Mouse (Mus musculus): Measurements from ENCODE around the gene Aldh3b3.

DNA sequence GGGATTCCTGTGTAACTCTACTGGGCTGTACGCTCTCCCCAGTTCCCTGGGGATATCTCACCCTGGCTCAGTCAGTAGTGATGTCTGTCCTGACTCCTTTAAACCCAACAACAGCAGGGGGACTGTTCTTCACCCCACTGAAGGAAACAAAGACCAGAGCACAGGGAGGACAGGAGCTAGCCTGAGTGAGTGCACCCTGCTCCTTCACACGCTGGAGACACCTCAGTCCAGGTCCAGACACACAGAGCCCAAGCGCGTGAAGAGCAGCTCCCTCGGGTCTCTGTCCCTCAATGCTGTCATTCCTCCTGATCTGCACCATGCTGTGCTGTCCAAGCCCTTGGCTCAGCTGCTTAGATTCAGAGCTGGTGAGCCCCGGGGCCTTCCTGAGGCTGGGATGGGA lies 31.8 kb upstream of the Aldh3b3 start:
- no peak for TF ChIP-seq CTCF (IDR thresholded peaks at IDR 0.05; ENCODE audit: borderline replicate concordance, control insufficient read depth, extremely low read depth, insufficient read depth, low read length, poor library complexity)
- TF ChIP-seq POLR2A (IDR thresholded peaks at IDR 0.05; ENCODE audit: control insufficient read depth, extremely low read depth, insufficient read depth, low read length, poor library complexity), result no peak
